Mouse (Mus musculus): ENCODE results near the gene Serpinb1a. TPM values are rescaled to one million over a fixed set of nuclear protein-coding genes. Genes with fewer than 3 reads are reported as not detected.
A peak's percentile ranks its signal among the peaks of the same experiment; 100 is the strongest.
"Not testable (repeated sequence)": the region's sequence is repeated elsewhere in the genome, so short reads cannot be mapped to it uniquely, and the experiment has no call there.

The Serpinb1a gene
- polyA plus RNA-seq, 1 experiment from 2014 or later, result 0.93 TPM

- no peak for ATAC-seq
- Histone ChIP-seq H3K9ac (ENCODE audit: low read length) (no peak overlapping the region), H3K27ac (ENCODE audit: low read depth, low read length) (no peak overlapping the region), H3K9me3 (replicated peaks; ENCODE audit: control insufficient read depth, low read length) (no peaks in the 10 kb centered on the region), H3K27me3 (replicated peaks; ENCODE audit: control insufficient read depth, insufficient read depth, low read length) (no peaks in the 10 kb centered on the region), H3K4me1 (ENCODE audit: control insufficient read depth, insufficient read depth, low read length) (no peaks in the 10 kb centered on the region), H3K4me2 (ENCODE audit: low read length) (no peak overlapping the region), H3K36me3 (ENCODE audit: control insufficient read depth, insufficient read depth, low read length) (no peaks in the 10 kb centered on the region), H3K4me3 (ENCODE audit: low read depth, low read length) (no peak overlapping the region)
- DNase-seq (ENCODE audit: low spot score), result no peak
- 33% methylated on average over 2 of the region's 2 CpGs for WGBS
Observed at GRCm38 (mm10) chr13:32867030-32867429, 16.0 kb upstream of the Serpinb1a start.

DNA sequence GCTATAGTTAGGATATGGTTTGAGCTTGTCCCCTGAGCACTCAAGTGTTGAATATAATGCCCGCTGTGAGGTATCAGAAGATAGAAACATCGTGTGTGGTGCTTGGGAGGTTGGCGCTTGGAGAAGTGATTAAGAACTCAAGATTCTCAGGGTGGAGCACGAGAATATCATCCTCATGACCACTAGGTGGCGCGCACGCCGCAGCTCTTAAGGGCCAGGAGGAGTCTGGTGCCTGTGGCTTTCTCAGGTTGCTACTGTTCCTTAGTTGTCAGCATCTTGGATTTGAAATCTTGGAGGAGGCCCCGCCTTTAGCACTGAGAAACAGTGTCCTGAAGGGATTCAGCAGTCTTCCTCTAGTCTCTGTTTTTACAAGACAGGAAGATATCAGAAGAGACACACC is 15.5 kb upstream of the Serpinb1a start:
- no peak overlapping the region for H3K27ac ChIP-seq (ENCODE audit: low read depth, low read length)

GRCm38 (mm10) chr13:32865591-32865990 is 14.6 kb upstream of the Serpinb1a start:
- Histone ChIP-seq H3K27me3 (replicated peaks; ENCODE audit: control insufficient read depth, insufficient read depth, low read length) (no peaks in the 10 kb centered on the region), H3K36me3 (ENCODE audit: control insufficient read depth, insufficient read depth, low read length) (no peaks in the 10 kb centered on the region), H3K4me1 (ENCODE audit: control insufficient read depth, insufficient read depth, low read length) (no peaks in the 10 kb centered on the region), H3K4me2 (ENCODE audit: low read length) (no peak overlapping the region), H3K27ac (ENCODE audit: low read depth, low read length) (no peak overlapping the region), H3K9ac (ENCODE audit: low read length) (no peak overlapping the region), H3K4me3 (ENCODE audit: low read depth, low read length) (no peak overlapping the region), H3K9me3 (replicated peaks; ENCODE audit: control insufficient read depth, low read length) (no peaks in the 10 kb centered on the region)
- no peak for ATAC-seq
- DNase-seq (ENCODE audit: low spot score), result no peak
- 80% methylated on average over 2 of the region's 2 CpGs for WGBS

More for the DNA sequence above, 15.5 kb upstream of the Serpinb1a start:
- H3K9me3 ChIP-seq (replicated peaks; ENCODE audit: control insufficient read depth, low read length), result no peaks in the 10 kb centered on the region
- H3K4me3 ChIP-seq (ENCODE audit: low read depth, low read length), result no peak overlapping the region
- ATAC-seq (peak; percentile 85), DNase-seq (ENCODE audit: low spot score) (peak; percentile 82)
- H3K4me1 ChIP-seq (ENCODE audit: control insufficient read depth, insufficient read depth, low read length), result no peaks in the 10 kb centered on the region
- WGBS, result 7% methylated on average over 9 of the region's 9 CpGs
- H3K27me3 ChIP-seq (replicated peaks; ENCODE audit: control insufficient read depth, insufficient read depth, low read length), result no peaks in the 10 kb centered on the region
- H3K9ac ChIP-seq (ENCODE audit: low read length), result no peak overlapping the region
- no peak overlapping the region for H3K4me2 ChIP-seq (ENCODE audit: low read length)
- H3K36me3 ChIP-seq (ENCODE audit: control insufficient read depth, insufficient read depth, low read length), result no peaks in the 10 kb centered on the region

- H3K4me3 ChIP-seq (ENCODE audit: low read depth, low read length); H3K9ac ChIP-seq (ENCODE audit: low read length); H3K4me1 ChIP-seq (ENCODE audit: control insufficient read depth, insufficient read depth, low read length); H3K27me3 ChIP-seq (replicated peaks; ENCODE audit: control insufficient read depth, insufficient read depth, low read length); H3K4me2 ChIP-seq (ENCODE audit: low read length); H3K9me3 ChIP-seq (replicated peaks; ENCODE audit: control insufficient read depth, low read length); ATAC-seq; H3K36me3 ChIP-seq (ENCODE audit: control insufficient read depth, insufficient read depth, low read length); H3K27ac ChIP-seq (ENCODE audit: low read depth, low read length); DNase-seq (ENCODE audit: low spot score): not testable (repeated sequence)
- WGBS, result 90% methylated on average over 1 of the region's 3 CpGs
Observed at GRCm38 (mm10) chr13:32864529-32864928, 13.5 kb upstream of the Serpinb1a start.

GRCm38 (mm10) chr13:32863456-32863855 is 12.5 kb upstream of the Serpinb1a start:
- Histone ChIP-seq H3K4me1 (ENCODE audit: control insufficient read depth, insufficient read depth, low read length) (no peaks in the 10 kb centered on the region), H3K36me3 (ENCODE audit: control insufficient read depth, insufficient read depth, low read length) (no peaks in the 10 kb centered on the region), H3K4me2 (ENCODE audit: low read length) (no peak overlapping the region), H3K9me3 (replicated peaks; ENCODE audit: control insufficient read depth, low read length) (no peaks in the 10 kb centered on the region), H3K27ac (ENCODE audit: low read depth, low read length) (no peak overlapping the region), H3K4me3 (ENCODE audit: low read depth, low read length) (no peak overlapping the region), H3K27me3 (replicated peaks; ENCODE audit: control insufficient read depth, insufficient read depth, low read length) (no peaks in the 10 kb centered on the region), H3K9ac (ENCODE audit: low read length) (no peak overlapping the region)
- no peak for ATAC-seq
- no peak for DNase-seq (ENCODE audit: low spot score)

DNA sequence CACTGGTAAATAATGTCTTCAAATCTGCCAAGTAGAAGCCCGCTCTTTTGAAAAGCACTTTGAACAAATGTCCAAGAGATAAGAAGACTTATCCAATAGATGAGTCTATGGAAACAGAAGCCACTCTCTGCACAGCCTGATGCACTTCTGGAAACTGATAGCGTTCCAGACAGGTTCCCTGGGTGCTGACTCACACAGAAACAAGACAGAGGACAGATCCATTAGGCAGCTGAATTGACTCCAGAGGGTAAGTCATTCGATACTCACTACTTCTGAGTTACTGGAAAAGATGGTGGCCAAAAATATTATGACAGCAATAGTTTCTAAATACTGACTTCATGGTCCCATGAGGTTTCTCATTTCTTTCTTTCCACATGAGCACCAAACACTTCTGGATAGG is 9.8 kb upstream of the Serpinb1a start:
- Histone ChIP-seq H3K9ac (ENCODE audit: low read length) (no peak overlapping the region), H3K36me3 (ENCODE audit: control insufficient read depth, insufficient read depth, low read length) (no peaks in the 10 kb centered on the region), H3K9me3 (replicated peaks; ENCODE audit: control insufficient read depth, low read length) (no peaks in the 10 kb centered on the region), H3K4me3 (ENCODE audit: low read depth, low read length) (no peak overlapping the region), H3K4me2 (ENCODE audit: low read length) (no peak overlapping the region), H3K27ac (ENCODE audit: low read depth, low read length) (no peak overlapping the region), H3K27me3 (replicated peaks; ENCODE audit: control insufficient read depth, insufficient read depth, low read length) (no peaks in the 10 kb centered on the region), H3K4me1 (ENCODE audit: control insufficient read depth, insufficient read depth, low read length) (no peaks in the 10 kb centered on the region)
- DNase-seq (ENCODE audit: low spot score) (no peak), ATAC-seq (no peak)
- 89% methylated on average over 3 of the region's 3 CpGs for WGBS

DNA sequence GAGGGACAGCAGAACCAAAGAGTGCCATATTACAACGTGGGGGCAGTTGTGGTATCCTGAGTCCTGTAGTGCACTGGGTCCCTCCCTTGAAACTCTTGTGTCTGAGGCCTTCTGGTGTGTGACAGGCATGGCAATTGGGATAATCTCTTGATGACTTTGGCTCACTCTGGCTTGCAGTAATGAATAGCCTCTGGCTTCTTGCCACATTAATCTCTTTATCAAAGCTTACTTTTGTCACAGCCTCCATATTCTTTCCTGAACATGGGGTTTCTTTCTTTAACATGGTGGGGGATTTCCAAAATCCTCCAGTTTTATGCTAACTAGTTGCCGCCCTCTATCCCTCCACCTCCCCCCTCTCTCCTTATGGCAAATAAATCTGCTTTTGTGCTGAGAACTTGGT is 2.1 kb upstream of the Serpinb1a start:
- Histone ChIP-seq H3K4me3 (ENCODE audit: low read depth, low read length) (no peak overlapping the region), H3K36me3 (ENCODE audit: control insufficient read depth, insufficient read depth, low read length) (no peaks in the 10 kb centered on the region), H3K4me2 (ENCODE audit: low read length) (no peak overlapping the region), H3K27me3 (replicated peaks; ENCODE audit: control insufficient read depth, insufficient read depth, low read length) (no peaks in the 10 kb centered on the region), H3K9ac (ENCODE audit: low read length) (no peak overlapping the region), H3K9me3 (replicated peaks; ENCODE audit: control insufficient read depth, low read length) (no peaks in the 10 kb centered on the region), H3K27ac (ENCODE audit: low read depth, low read length) (no peak overlapping the region), H3K4me1 (ENCODE audit: control insufficient read depth, insufficient read depth, low read length) (no peaks in the 10 kb centered on the region)
- DNase-seq (ENCODE audit: low spot score) (peak; percentile 50), ATAC-seq (0 out of 2 replicates have a peak, but pooled peaks have one; percentile 42)
- 32% methylated on average over 2 of the region's 2 CpGs for WGBS

GRCm38 (mm10) chr13:32852539-32852938 is 1.6 kb upstream of the Serpinb1a start:
- DNase-seq (ENCODE audit: low spot score), result no peak
- no peak overlapping the region for H3K9ac ChIP-seq (ENCODE audit: low read length)
- ATAC-seq, result no peak
- no peak overlapping the region for H3K4me3 ChIP-seq (ENCODE audit: low read depth, low read length)
- no peak overlapping the region for H3K27ac ChIP-seq (ENCODE audit: low read depth, low read length)
- no peaks in the 10 kb centered on the region for H3K4me1 ChIP-seq (ENCODE audit: control insufficient read depth, insufficient read depth, low read length)
- 90% methylated on average over 4 of the region's 4 CpGs for WGBS
- no peaks in the 10 kb centered on the region for H3K9me3 ChIP-seq (replicated peaks; ENCODE audit: control insufficient read depth, low read length)
- H3K4me2 ChIP-seq (ENCODE audit: low read length), result no peak overlapping the region
- H3K27me3 ChIP-seq (replicated peaks; ENCODE audit: control insufficient read depth, insufficient read depth, low read length), result no peaks in the 10 kb centered on the region
- no peaks in the 10 kb centered on the region for H3K36me3 ChIP-seq (ENCODE audit: control insufficient read depth, insufficient read depth, low read length)

GRCm38 (mm10) chr13:32851967-32852366 is 982 bp upstream of the Serpinb1a start:
- Histone ChIP-seq H3K4me3 (ENCODE audit: low read depth, low read length) (no peak overlapping the region), H3K27ac (ENCODE audit: low read depth, low read length) (no peak overlapping the region), H3K4me2 (ENCODE audit: low read length) (no peak overlapping the region), H3K9ac (ENCODE audit: low read length) (no peak overlapping the region), H3K27me3 (replicated peaks; ENCODE audit: control insufficient read depth, insufficient read depth, low read length) (no peaks in the 10 kb centered on the region), H3K36me3 (ENCODE audit: control insufficient read depth, insufficient read depth, low read length) (no peaks in the 10 kb centered on the region), H3K9me3 (replicated peaks; ENCODE audit: control insufficient read depth, low read length) (no peaks in the 10 kb centered on the region), H3K4me1 (ENCODE audit: control insufficient read depth, insufficient read depth, low read length) (no peaks in the 10 kb centered on the region)
- DNase-seq (ENCODE audit: low spot score) (peak; percentile 72), ATAC-seq (peak; percentile 79)
- 14% methylated on average over 7 of the region's 7 CpGs for WGBS

Measured in forebrain, embryonic 14.5 days (tissue).